Mouse (Mus musculus) telencephalon, adult 2 months (tissue): Measurements from ENCODE around the gene Gpr37l1.

Experiments used
- DNase-seq: peaks from one replicate; pipeline ENCODE4 v3.0.0-alpha.2; 2011; ENCODE audit warnings: low read depth, low spot score

Gene Gpr37l1

GRCm38 (mm10) chr1:135181880-135182623 is 14.6 kb upstream of the Gpr37l1 start:
- DNase-seq, result no peak

GRCm38 (mm10) chr1:135181275-135181674 is 13.8 kb upstream of the Gpr37l1 start:
- no peak for DNase-seq

GRCm38 (mm10) chr1:135180830-135181229 is 13.3 kb upstream of the Gpr37l1 start:
- no peak for DNase-seq

- no peak for DNase-seq
These were observed 11.4 kb upstream of the Gpr37l1 start for GRCm38 (mm10) chr1:135178863-135179262.

GRCm38 (mm10) chr1:135177724-135178123 is 10.2 kb upstream of the Gpr37l1 start:
- no peak for DNase-seq

- DNase-seq, result no peak
These were observed 7.7 kb upstream of the Gpr37l1 start for GRCm38 (mm10) chr1:135175176-135175575.

GRCm38 (mm10) chr1:135173311-135173710 is 5.8 kb upstream of the Gpr37l1 start:
- no peak for DNase-seq

GRCm38 (mm10) chr1:135171984-135172383 is 4.5 kb upstream of the Gpr37l1 start:
- peak; percentile 80 for DNase-seq

GRCm38 (mm10) chr1:135171202-135171601 is 3.7 kb upstream of the Gpr37l1 start:
- DNase-seq, result no peak

GRCm38 (mm10) chr1:135170299-135170698 is 2.8 kb upstream of the Gpr37l1 start:
- DNase-seq, result no peak

GRCm38 (mm10) chr1:135169556-135170224 is 2.2 kb upstream of the Gpr37l1 start:
- no peak for DNase-seq

- no peak for DNase-seq
These were observed 1.1 kb upstream of the Gpr37l1 start for GRCm38 (mm10) chr1:135168453-135169200.

GRCm38 (mm10) chr1:135162720-135163119 is 4.8 kb downstream of the Gpr37l1 start:
- DNase-seq, result no peak

- no peak for DNase-seq
These were observed 7.0 kb downstream of the Gpr37l1 start for GRCm38 (mm10) chr1:135160411-135161050.

GRCm38 (mm10) chr1:135159556-135160123 is 7.8 kb downstream of the Gpr37l1 start:
- DNase-seq, result no peak

- no peak for DNase-seq
These were observed 8.4 kb downstream of the Gpr37l1 start for GRCm38 (mm10) chr1:135159074-135159473.

- no peak for DNase-seq
These were observed 8.8 kb downstream of the Gpr37l1 start for GRCm38 (mm10) chr1:135158633-135159032.

- no peak for DNase-seq
These were observed 11.2 kb downstream of the Gpr37l1 start for GRCm38 (mm10) chr1:135156300-135156699.

GRCm38 (mm10) chr1:135154411-135154959 is 13.0 kb downstream of the Gpr37l1 start:
- DNase-seq, result peak; percentile 80

- no peak for DNase-seq
These were observed 13.5 kb downstream of the Gpr37l1 start for GRCm38 (mm10) chr1:135154011-135154410.

GRCm38 (mm10) chr1:135148996-135149395 is 18.5 kb downstream of the Gpr37l1 start:
- no peak for DNase-seq
